Mouse (Mus musculus): ENCODE measurements around the gene Nanos2. TPM values are rescaled to one million over a fixed set of nuclear protein-coding genes. Genes with fewer than 3 reads are reported as not detected.

Nanos2 gene
- not detected in 2 replicates for total RNA-seq (2023)

GRCm38 (mm10) chr7:18987100-18987499 lies at the start of gene Nanos2:
TSS of gene Nanos2 (plus strand) at chr7:18987400.

GRCm38 (mm10) chr7:18990601-18991295 lies 3.5 kb downstream of the Nanos2 start, which contains the start of gene Mypop:
TSS of gene Mypop (plus strand) at chr7:18991245.

GRCm38 (mm10) chr7:19003902-19004630 lies 16.9 kb downstream of the Nanos2 start, which contains the start of gene Irf2bp1:
TSS of gene Irf2bp1 (plus strand) at chr7:19004044.

GRCm38 (mm10) chr7:19023357-19023814 lies 36.2 kb downstream of the Nanos2 start, which contains the start of gene Foxa3:
TSS of gene Foxa3 (minus strand) at chr7:19023538.

GRCm38 (mm10) chr7:19024096-19024506 lies 36.9 kb downstream of the Nanos2 start, which contains the start of gene Sympk:
TSS of gene Sympk (plus strand) at chr7:19024377.

Other genes starting within 250 kb of the Nanos2 start
- not detected in 2 replicates for gene Psg19, start 188.9 kb upstream of the Nanos2 start, total RNA-seq (2023)
- gene Psg17, start 165.8 kb upstream of the Nanos2 start, total RNA-seq (2023) = not detected in 2 replicates
- not detected in 2 replicates for gene Mill2, start 147.4 kb upstream of the Nanos2 start, total RNA-seq (2023)
- gene Pglyrp1, start 116.1 kb upstream of the Nanos2 start, total RNA-seq (2023) = 2,075 and 2,383 TPM in 2 replicates
- gene Ccdc61, start 77.0 kb upstream of the Nanos2 start, total RNA-seq (2023) = 11.2 and 12.3 TPM in 2 replicates
- gene Nova2, start 61.5 kb upstream of the Nanos2 start, total RNA-seq (2023) = not detected in 2 replicates
- 0.48 TPM in 1 of 2 replicates, not detected in the other for gene Mypop, start 3.8 kb downstream of the Nanos2 start, total RNA-seq (2023)
- gene Irf2bp1, start 16.6 kb downstream of the Nanos2 start, total RNA-seq (2023) = 11.7 and 14.2 TPM in 2 replicates
- not detected in 2 replicates for gene Foxa3, start 36.1 kb downstream of the Nanos2 start, total RNA-seq (2023)
- 48.2 and 50.0 TPM in 2 replicates for gene Sympk, start 37.0 kb downstream of the Nanos2 start, total RNA-seq (2023)
- gene Rsph6a, start 67.3 kb downstream of the Nanos2 start, total RNA-seq (2023) = not detected in 2 replicates
- 17.9 and 18.4 TPM in 2 replicates for gene Dmwd, start 88.8 kb downstream of the Nanos2 start, total RNA-seq (2023)
- gene Dmpk, start 96.4 kb downstream of the Nanos2 start, total RNA-seq (2023) = 3.2 and 5.1 TPM in 2 replicates
- gene Six5, start 107.2 kb downstream of the Nanos2 start, total RNA-seq (2023) = not detected in 2 replicates
- gene Gm4969, start 131.0 kb downstream of the Nanos2 start, total RNA-seq (2023) = not detected in 2 replicates
- 10.8 and 13.2 TPM in 2 replicates for gene Fbxo46, start 132.5 kb downstream of the Nanos2 start, total RNA-seq (2023)
- 9.2 and 15.5 TPM in 2 replicates for gene Qpctl, start 161.9 kb downstream of the Nanos2 start, total RNA-seq (2023)
- gene Snrpd2, start 162.3 kb downstream of the Nanos2 start, total RNA-seq (2023) = 23.1 and 30.1 TPM in 2 replicates
- gene Gipr, start 178.7 kb downstream of the Nanos2 start, total RNA-seq (2023) = not detected in 2 replicates
- 66.7 and 67.7 TPM in 2 replicates for gene Eml2, start 189.0 kb downstream of the Nanos2 start, total RNA-seq (2023)
- 0.14 and 0.25 TPM in 2 replicates for gene Gpr4, start 225.1 kb downstream of the Nanos2 start, total RNA-seq (2023)
- 23.2 and 33.0 TPM in 2 replicates for gene Opa3, start 240.9 kb downstream of the Nanos2 start, total RNA-seq (2023)

Data from neutrophil, adult 65 days (primary cell).